Mouse (Mus musculus): ENCODE results near the gene Arl4d. TPM values are rescaled to one million over a fixed set of nuclear protein-coding genes. Genes with fewer than 3 reads are reported as not detected.

Arl4d gene
- total RNA-seq, 2 experiments from 2014 or later: 12.6 to 14.2 TPM

- no peak for DNase-seq (ENCODE audit: low spot score in 2 of 2)
Measured at GRCm38 (mm10) chr11:101714012-101714411, 48.7 kb downstream of the Arl4d start.

Other genes with a start within 250 kb of the Arl4d start
- gene Aarsd1, start 247.9 kb upstream of the Arl4d start, total RNA-seq (2021): 10 to 100 TPM; 41.9 to 43.7 TPM
- gene Gm27029, start 240.7 kb upstream of the Arl4d start, total RNA-seq (2021): 1 to 10 TPM; 4.8 to 5.7 TPM
- gene Rundc1, start 240.5 kb upstream of the Arl4d start, total RNA-seq (2021): 10 to 100 TPM; 29.7 to 30.1 TPM
- 1 to 10 TPM; 3.2 to 4.8 TPM for gene Ptges3l, start 240.2 kb upstream of the Arl4d start, total RNA-seq (2021)
- gene Rpl27, start 223.2 kb upstream of the Arl4d start, total RNA-seq (2021): 10 to 100 TPM; 45.9 to 49.9 TPM
- gene Ifi35, start 217.1 kb upstream of the Arl4d start, total RNA-seq (2021): 1 to 10 TPM; 2.6 to 3.1 TPM
- 100 to 1,000 TPM; 210 to 231 TPM for gene Rnd2, start 200.5 kb upstream of the Arl4d start, total RNA-seq (2021)
- gene Vat1, start 199.3 kb upstream of the Arl4d start, total RNA-seq (2021): 10 to 100 TPM; 53.0 to 64.9 TPM
- gene Brca1, start 113.6 kb upstream of the Arl4d start, total RNA-seq (2021): 1 to 10 TPM; 1.3 to 3.2 TPM
- 100 to 1,000 TPM; 122 to 177 TPM for gene Nbr1, start 113.4 kb upstream of the Arl4d start, total RNA-seq (2021)
- 1 to 10 TPM; 2.0 to 4.1 TPM for gene Tmem106a, start 83.3 kb upstream of the Arl4d start, total RNA-seq (2021)
- not detected for gene Gm11634, start 66.3 kb upstream of the Arl4d start, total RNA-seq (2021)
- 1 to 10 TPM; 4.7 to 6.3 TPM for gene Rdm1, start 38.3 kb upstream of the Arl4d start, total RNA-seq (2021)
- 10 to 100 TPM; 32.4 to 34.2 TPM for gene Dhx8, start 67.4 kb downstream of the Arl4d start, total RNA-seq (2021)
- 10 to 100 TPM; 19.3 to 22.1 TPM for gene Etv4, start 119.8 kb downstream of the Arl4d start, total RNA-seq (2021)
- gene Meox1, start 228.8 kb downstream of the Arl4d start, total RNA-seq (2021): 1 to 10 TPM; 1.9 to 2.0 TPM